21 mouse cellular contexts compared by ENCODE assay signal in the genomic region with DNA sequence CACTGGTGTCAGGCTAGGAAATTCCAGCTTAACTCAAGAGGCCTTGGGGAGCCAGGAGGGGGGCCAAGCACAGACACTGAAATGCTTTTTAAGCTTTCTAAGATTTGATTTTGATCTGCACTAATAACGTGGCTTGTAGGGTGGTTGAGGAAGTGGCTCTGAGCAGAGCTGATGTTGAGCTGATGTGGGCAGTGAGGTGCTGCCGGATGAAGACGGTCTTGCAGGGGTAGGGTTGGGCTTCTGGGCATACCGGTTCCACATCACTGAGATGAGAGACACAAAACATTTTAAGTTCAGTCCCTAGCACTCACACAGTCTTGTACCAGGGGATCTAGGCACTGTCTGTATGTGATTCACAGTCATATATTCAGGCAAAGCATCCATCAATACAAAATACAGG. TPM values are rescaled to one million over a fixed set of nuclear protein-coding genes. Genes with fewer than 3 reads are reported as not detected.
DNase-seq lines count a peak whose midpoint lies in the region; TF ChIP-seq lines count a peak whose summit lies in the region.
"Had no signal": no experiment of that assay in that cellular context is flagged by ENCODE, and none has a peak within 500 bp of the region (broad histone marks: within the 10 kb centered on the region; RNA-seq: fewer than 3 reads in every experiment).

No protein-coding gene starts in this region.

- H3K27me3 ChIP-seq in spleen, adult 2 months (ENCODE audit: control insufficient read depth, insufficient read depth, low read length), result no peaks in the 10 kb centered on the region
- no peaks in the 10 kb centered on the region for H3K27me3 ChIP-seq in forebrain, embryonic 10.5 days (ENCODE audit: poor library complexity, severe bottlenecking)
- H3K27me3 ChIP-seq: forebrain, embryonic 12.5 days; heart, embryonic 12.5 days; heart, embryonic 15.5 days had no signal

- no peak for TF ChIP-seq CTCF in spleen, adult 2 months (IDR thresholded peaks at IDR 0.05; ENCODE audit: extremely low read depth, insufficient read depth, insufficient read length, insufficient replicate concordance)
- TF ChIP-seq CTCF in bone marrow macrophage, adult 2 months (IDR thresholded peaks at IDR 0.05; ENCODE audit: low read depth, low read length), result no peak

- DNase-seq in spleen, adult 2 months (ENCODE audit: low read depth in 1 of 2, low spot score in 2 of 2), result peak in 1 of 2 experiments; percentile 46
- no peak for DNase-seq in spleen, postnatal 4 days (ENCODE audit: low spot score in 2 of 2)
- no peak for DNase-seq in forebrain, embryonic 10.5 days (ENCODE audit: extremely low spot score, low spot score)
- DNase-seq in frontal cortex, postnatal 14 days (ENCODE audit: low spot score in 2 of 2), result no peak
- DNase-seq: adrenal gland, adult 8-10 months; adrenal gland, postnatal 25 days; cerebellum, adult 18-20 months; cerebellum, adult 9-10 months; cerebellum, postnatal 14 days; gastrocnemius, adult 2 months; gastrocnemius, postnatal 14 days; heart, adult 18-20 months; heart, postnatal 14 days; heart, postnatal 4 days had no signal

- TF ChIP-seq POLR2A in spleen, adult 2 months (IDR thresholded peaks at IDR 0.05; ENCODE audit: low read depth, low read length), result no peak
- TF ChIP-seq POLR2A in bone marrow macrophage, adult 2 months (IDR thresholded peaks at IDR 0.05; ENCODE audit: borderline replicate concordance, low read depth, low read length), result no peak

- no peak overlapping the region for H3K4me3 ChIP-seq in spleen, adult 2 months (ENCODE audit: extremely low read depth, insufficient read depth, insufficient read length)
- H3K4me3 ChIP-seq in bone marrow macrophage, adult 2 months (ENCODE audit: insufficient read depth, low read length), result no peak overlapping the region
- no peak overlapping the region for H3K4me3 ChIP-seq in macrophage (ENCODE audit: inconsistent target)
- no peak overlapping the region for H3K4me3 ChIP-seq in forebrain, embryonic 10.5 days
- H3K4me3 ChIP-seq: forebrain, embryonic 12.5 days; gastrocnemius, adult 2 months; heart, embryonic 12.5 days; heart, embryonic 15.5 days had no signal

- H3K9me3 ChIP-seq in forebrain, embryonic 10.5 days, result no peaks in the 10 kb centered on the region
- H3K9me3 ChIP-seq: forebrain, embryonic 12.5 days; heart, embryonic 12.5 days; heart, embryonic 15.5 days had no signal

- 55% methylated on average over 4 of the region's 4 CpGs for WGBS in spleen, adult 2 months
- 53% methylated on average over 4 of the region's 4 CpGs for WGBS in macrophage (ENCODE audit: missing documents)
- WGBS in forebrain, embryonic 10.5 days, result 93% methylated on average over 4 of the region's 4 CpGs

- peaks cover 11% of the 10 kb centered on the region; the same call in 1 of the 2 replicates for H3K4me1 ChIP-seq in spleen, adult 2 months (ENCODE audit: control insufficient read depth, insufficient read depth, insufficient read length)
- H3K4me1 ChIP-seq in bone marrow macrophage, adult 2 months (ENCODE audit: control insufficient read depth, insufficient read depth, low read length), result peaks cover 71% of the 10 kb centered on the region
- peaks cover 9% of the 10 kb centered on the region for H3K4me1 ChIP-seq in forebrain, embryonic 10.5 days

- H3K79me2 ChIP-seq in macrophage (ENCODE audit: inconsistent target), result peaks cover 89% of the 10 kb centered on the region

- H3K36me3 ChIP-seq in spleen, adult 2 months (ENCODE audit: control insufficient read depth, insufficient read depth, low read length), result peaks cover 1% of the 10 kb centered on the region; the same call in 1 of the 2 replicates
- H3K36me3 ChIP-seq in macrophage (ENCODE audit: inconsistent target), result peaks cover 15% of the 10 kb centered on the region; the same call in 1 of the 2 replicates
- peaks cover 24% of the 10 kb centered on the region for H3K36me3 ChIP-seq in forebrain, embryonic 10.5 days (replicated peaks)

- peak overlapping the region; percentile 66 for H3K27ac ChIP-seq in spleen, adult 2 months (ENCODE audit: insufficient read depth, low read length)
- H3K27ac ChIP-seq in bone marrow macrophage, adult 2 months (ENCODE audit: insufficient read depth, low read depth, low read length), result peak overlapping the region; percentile 68
- peak overlapping the region; percentile 49 for H3K27ac ChIP-seq in macrophage
- H3K27ac ChIP-seq in forebrain, embryonic 10.5 days, result no peak overlapping the region
- H3K27ac ChIP-seq: forebrain, embryonic 12.5 days; gastrocnemius, adult 2 months; heart, embryonic 15.5 days; hindbrain, embryonic 14.5 days; hindbrain, postnatal 0 days had no signal

RNA-seq across cellular contexts. Expression of a gene that starts 46.5 kb away (rescaled TPM):
- polyA plus RNA-seq in spleen, adult 2 months (2012; rRNA removed), result 18.7 and 20.6 TPM in 2 replicates
- polyA plus RNA-seq in bone marrow macrophage, adult 2 months (2012; ENCODE audit: insufficient read depth, insufficient read length, missing spikeins), result 47.7 and 53.5 TPM in 2 replicates
- total RNA-seq in macrophage (2018; cell fraction: chromatin; rRNA removed), result 100 to 1,000 TPM; 118 to 357 (median 244) TPM
- total RNA-seq in macrophage (2018; cell fraction: cytosol; rRNA removed), result 100 to 1,000 TPM in 7 of 26 experiments, 10 to 100 TPM in 19; 71.9 to 117 (median 91.5) TPM
- total RNA-seq in macrophage (2018; cell fraction: nucleus; rRNA removed), result 100 to 1,000 TPM; 142 to 294 (median 219) TPM
- 42.4 to 55.7 TPM (median 53.2 TPM) in 3 replicates for polyA plus RNA-seq in macrophage (2018)
- polyA plus RNA-seq in forebrain, embryonic 10.5 days (2016; fragmentation: Nextera tagmentation; extraction: Ambion mirVana), result 10.9 and 12.6 TPM in 2 replicates
